Mouse (Mus musculus) lung, embryonic 16.5 days (tissue): Measurements from ENCODE around the gene Fnip2. TPM values are rescaled to one million over a fixed set of nuclear protein-coding genes. Genes with fewer than 3 reads are reported as not detected.
"Not testable (repeated sequence)": the region's sequence is repeated elsewhere in the genome, so short reads cannot be mapped to it uniquely, and the experiment has no call there.

Experiments
- ATAC-seq: fragments of 200-750 bp; cut with Nextera tagmentation; 2 replicates; pipeline ENCODE4 v1.8.0; 2017; ENCODE audit warnings: low read depth, mild to moderate bottlenecking, moderate library complexity
- H3K27ac ChIP-seq: fragments of 300-500 bp; sonication (generic); 2 replicates; pipeline ENCODE4 v1.5.1; 2014; ENCODE audit warnings: mild to moderate bottlenecking, control low read depth, low read length
- H3K27me3 ChIP-seq: fragments of 300-500 bp; sonication (generic); 2 replicates; pipeline ENCODE4 v1.6.1; 2014; ENCODE audit warnings: low read depth, low read length, mixed read lengths; ENCODE audit not compliant: control insufficient read depth, insufficient read depth
- H3K36me3 ChIP-seq: fragments of 300-500 bp; sonication (generic); 2 replicates; pipeline ENCODE4 v1.6.1; 2014; ENCODE audit warnings: low read length; ENCODE audit not compliant: control insufficient read depth, insufficient read depth
- H3K4me1 ChIP-seq: fragments of 300-500 bp; sonication (generic); replicated peaks from 2 replicates; pipeline ENCODE4 v1.6.1; 2014; ENCODE audit warnings: low read length, mixed read lengths; ENCODE audit not compliant: control insufficient read depth, insufficient read depth
- H3K4me2 ChIP-seq: fragments of 300-500 bp; sonication (generic); 2 replicates; pipeline ENCODE4 v1.6.1; 2014; ENCODE audit warnings: low read depth, low read length, control low read depth
- H3K4me3 ChIP-seq: fragments of 300-500 bp; sonication (generic); 2 replicates; pipeline ENCODE4 v1.5.1; 2014; ENCODE audit warnings: mild to moderate bottlenecking, low read length, control low read depth
- H3K9ac ChIP-seq: fragments of 300-500 bp; sonication (generic); 2 replicates; pipeline ENCODE4 v1.6.1; 2014; ENCODE audit warnings: low read length, control low read depth
- H3K9me3 ChIP-seq: fragments of 300-500 bp; sonication (generic); 2 replicates; pipeline ENCODE4 v1.6.1; 2016; ENCODE audit warnings: low read length; ENCODE audit not compliant: control insufficient read depth
- whole genome bisulfite sequencing: fragments of 180-500 bp; shearing (Covaris S2); extraction: QIAGEN DNeasy Blood & Tissue Kit; methylation state at CpG from one replicate; pipeline ENCODE4 v1.1.7; 2014; 5-methylcytosine and 5-hydroxymethylcytosine counted together
- polyA plus RNA-seq: library from polyadenylated mRNA; unstranded; fragments of >200 nt; fragmentation: Nextera tagmentation; extraction: Ambion mirVana; gene quantifications from 2 replicates; pipeline ENCODE4 v1.2.1, GENCODE M21; 2015

Fnip2 gene
- polyA plus RNA-seq, 1 experiment from 2014 or later, result 3.2 TPM

GRCm38 (mm10) chr3:79578164-79578563 lies 10.6 kb upstream of the Fnip2 start:
- Histone ChIP-seq H3K9ac (no peak overlapping the region), H3K27me3 (no peaks in the 10 kb centered on the region), H3K9me3 (no peaks in the 10 kb centered on the region), H3K4me1 (no peaks in the 10 kb centered on the region), H3K27ac (no peak overlapping the region), H3K4me2 (no peak overlapping the region), H3K36me3 (no peaks in the 10 kb centered on the region), H3K4me3 (no peak overlapping the region)
- WGBS, result 65% methylated on average over 6 of the region's 6 CpGs
- ATAC-seq, result no peak

GRCm38 (mm10) chr3:79577606-79578005 lies 10.0 kb upstream of the Fnip2 start:
- H3K9ac ChIP-seq, result no peak overlapping the region
- no peak for ATAC-seq
- no peak overlapping the region for H3K4me3 ChIP-seq
- WGBS, result 76% methylated on average over 6 of the region's 6 CpGs
- no peak overlapping the region for H3K27ac ChIP-seq
- no peak overlapping the region for H3K4me2 ChIP-seq
- H3K36me3 ChIP-seq, result no peaks in the 10 kb centered on the region
- no peaks in the 10 kb centered on the region for H3K9me3 ChIP-seq
- H3K4me1 ChIP-seq, result no peaks in the 10 kb centered on the region
- H3K27me3 ChIP-seq, result no peaks in the 10 kb centered on the region

- 16% methylated on average over 5 of the region's 5 CpGs for WGBS
- Histone ChIP-seq H3K4me1 (no peaks in the 10 kb centered on the region), H3K9ac (no peak overlapping the region), H3K9me3 (no peaks in the 10 kb centered on the region), H3K27me3 (no peaks in the 10 kb centered on the region), H3K4me2 (no peak overlapping the region), H3K4me3 (no peak overlapping the region), H3K27ac (no peak overlapping the region), H3K36me3 (no peaks in the 10 kb centered on the region)
- ATAC-seq, result no peak
Observed at GRCm38 (mm10) chr3:79576865-79577264, 9.3 kb upstream of the Fnip2 start.

GRCm38 (mm10) chr3:79576468-79576816 lies 8.8 kb upstream of the Fnip2 start:
- H3K4me3 ChIP-seq, result no peak overlapping the region
- H3K9ac ChIP-seq, result no peak overlapping the region
- WGBS, result 8% methylated on average over 3 of the region's 3 CpGs
- peak overlapping the region; percentile 25; the same call in 1 of the 2 replicates for H3K4me2 ChIP-seq
- H3K27ac ChIP-seq, result no peak overlapping the region
- H3K27me3 ChIP-seq, result no peaks in the 10 kb centered on the region
- H3K9me3 ChIP-seq, result no peaks in the 10 kb centered on the region
- peak; percentile 24; the same call in 1 of the 2 replicates for ATAC-seq
- no peaks in the 10 kb centered on the region for H3K36me3 ChIP-seq
- H3K4me1 ChIP-seq, result no peaks in the 10 kb centered on the region

- H3K9me3 ChIP-seq, result no peaks in the 10 kb centered on the region
- H3K4me3 ChIP-seq, result no peak overlapping the region
- no peaks in the 10 kb centered on the region for H3K4me1 ChIP-seq
- H3K27me3 ChIP-seq, result no peaks in the 10 kb centered on the region
- peak overlapping the region; percentile 25; the same call in 1 of the 2 replicates for H3K4me2 ChIP-seq
- WGBS, result 33% methylated on average over 10 of the region's 10 CpGs
- no peaks in the 10 kb centered on the region for H3K36me3 ChIP-seq
- peak; percentile 85 for ATAC-seq
- no peak overlapping the region for H3K9ac ChIP-seq
- no peak overlapping the region for H3K27ac ChIP-seq
Observed at GRCm38 (mm10) chr3:79575576-79576467, 8.2 kb upstream of the Fnip2 start.

GRCm38 (mm10) chr3:79574336-79574735 lies 6.7 kb upstream of the Fnip2 start:
- ATAC-seq, result no peak
- Histone ChIP-seq H3K36me3 (no peaks in the 10 kb centered on the region), H3K4me3 (no peak overlapping the region), H3K27me3 (no peaks in the 10 kb centered on the region), H3K9me3 (no peaks in the 10 kb centered on the region), H3K27ac (no peak overlapping the region), H3K9ac (no peak overlapping the region), H3K4me1 (no peaks in the 10 kb centered on the region), H3K4me2 (no peak overlapping the region)
- WGBS, result 64% methylated on average over 3 of the region's 3 CpGs

- H3K36me3 ChIP-seq, H3K9ac ChIP-seq, H3K27ac ChIP-seq, H3K4me2 ChIP-seq, H3K9me3 ChIP-seq, H3K4me3 ChIP-seq, H3K27me3 ChIP-seq, ATAC-seq, H3K4me1 ChIP-seq: not testable (repeated sequence)
- WGBS, result 88% methylated on average over 5 of the region's 5 CpGs
Observed at GRCm38 (mm10) chr3:79573376-79573775, 5.8 kb upstream of the Fnip2 start.

GRCm38 (mm10) chr3:79572399-79572798 lies 4.8 kb upstream of the Fnip2 start:
- 53% methylated on average over 3 of the region's 3 CpGs for WGBS
- no peaks in the 10 kb centered on the region for H3K36me3 ChIP-seq
- H3K27ac ChIP-seq, result no peak overlapping the region
- 0 out of 2 replicates have a peak, but pooled peaks cover 2% of the 10 kb centered on the region for H3K4me1 ChIP-seq
- H3K9ac ChIP-seq, result no peak overlapping the region
- H3K9me3 ChIP-seq, result no peaks in the 10 kb centered on the region
- no peak overlapping the region for H3K4me2 ChIP-seq
- ATAC-seq, result no peak
- H3K4me3 ChIP-seq, result no peak overlapping the region
- H3K27me3 ChIP-seq, result no peaks in the 10 kb centered on the region

- ATAC-seq, result no peak
- Histone ChIP-seq H3K9me3 (no peaks in the 10 kb centered on the region), H3K4me3 (no peak overlapping the region), H3K27ac (no peak overlapping the region), H3K27me3 (no peaks in the 10 kb centered on the region), H3K4me2 (no peak overlapping the region), H3K36me3 (no peaks in the 10 kb centered on the region), H3K9ac (no peak overlapping the region), H3K4me1 (peaks cover 7% of the 10 kb centered on the region; the same call in 1 of the 2 replicates)
- 79% methylated on average over 3 of the region's 3 CpGs for WGBS
Observed at GRCm38 (mm10) chr3:79569351-79569681, 1.7 kb upstream of the Fnip2 start.
